Mouse (Mus musculus) megakaryocyte, embryonic 14.5 days (primary cell): Measurements from ENCODE around the gene Ano6.

Experiments used
- FLI1 ChIP-seq: IDR thresholded peaks from 2 replicates; pipeline ENCODE4 v1.6.1; 2012; ENCODE audit warnings: low read length, inconsistent platforms, mixed read lengths
- GATA1 ChIP-seq: IDR thresholded peaks from 3 replicates; pipeline ENCODE4 v1.6.1; 2012; ENCODE audit warnings: mixed read lengths, low read length, inconsistent platforms, borderline replicate concordance

GRCm38 (mm10) chr15:95917330-95917729 lies 126.7 kb downstream of the Ano6 start:
- no peak for TF ChIP-seq GATA1
- TF ChIP-seq FLI1 = no peak
